Mouse (Mus musculus): ENCODE measurements at regions not wholly inside any gene's neighbourhood (a gene's known extent, or its start where the extent isn't known, plus 50 kb on each side); places are given as distances from the start of the nearest gene placed in this dataset.

GRCm38 (mm10) chr14:46067102-46067801 is 312.0 kb upstream of the Gm15217 start:
- peak; percentile 80 to 81 for DNase-seq
- intact Hi-C loops (cut with DNase I) = no loop called here

GRCm38 (mm10) chr14:46071244-46071643 is 308.0 kb upstream of the Gm15217 start:
- intact Hi-C loops (cut with DNase I) = no loop called here
- no peak for DNase-seq

- intact Hi-C loops (cut with DNase I) = no loop called here
- peak in 1 of 2 experiments; percentile 23 for DNase-seq
Measured at GRCm38 (mm10) chr14:46076738-46077137, 302.5 kb upstream of the Gm15217 start.

GRCm38 (mm10) chr14:46077406-46078131 is 301.6 kb upstream of the Gm15217 start:
- intact Hi-C loops (cut with DNase I) = no loop called here
- DNase-seq = no peak

GRCm38 (mm10) chr14:46082646-46083045 is 296.6 kb upstream of the Gm15217 start:
- no peak for DNase-seq
- intact Hi-C loops (cut with DNase I) = no loop called here

GRCm38 (mm10) chr14:46088968-46089691 is 290.1 kb upstream of the Gm15217 start:
- intact Hi-C loops (cut with DNase I) = no loop called here
- DNase-seq = peak; percentile 27 to 31

- intact Hi-C loops (cut with DNase I) = no loop called here
- DNase-seq = no peak
Measured at GRCm38 (mm10) chr14:46115950-46116349, 263.3 kb upstream of the Gm15217 start.

- no peak for DNase-seq
- intact Hi-C loops (cut with DNase I) = no loop called here
Measured at GRCm38 (mm10) chr14:46126541-46126940, 252.7 kb upstream of the Gm15217 start.

GRCm38 (mm10) chr14:46129762-46130161 is 249.5 kb upstream of the Gm15217 start:
- DNase-seq = no peak
- intact Hi-C loops (cut with DNase I) = no loop called here

GRCm38 (mm10) chr14:46144175-46144574 is 235.0 kb upstream of the Gm15217 start:
- peak; percentile 11 to 27 for DNase-seq
- intact Hi-C loops (cut with DNase I) = no loop called here

GRCm38 (mm10) chr14:46144707-46145106 is 234.5 kb upstream of the Gm15217 start:
- intact Hi-C loops (cut with DNase I) = no loop called here
- DNase-seq = peak; percentile 19 to 34

GRCm38 (mm10) chr14:46145584-46145983 is 233.6 kb upstream of the Gm15217 start:
- intact Hi-C loops (cut with DNase I) = no loop called here
- DNase-seq = no peak

GRCm38 (mm10) chr14:46149073-46149661 is 230.0 kb upstream of the Gm15217 start:
- intact Hi-C loops (cut with DNase I) = no loop called here
- no peak for DNase-seq

GRCm38 (mm10) chr14:46158741-46159140 is 220.5 kb upstream of the Gm15217 start:
- DNase-seq = no peak
- intact Hi-C loops (cut with DNase I) = no loop called here

- no peak for DNase-seq
- intact Hi-C loops (cut with DNase I) = no loop called here
Measured at GRCm38 (mm10) chr14:46172181-46172874, 206.9 kb upstream of the Gm15217 start.

- intact Hi-C loops (cut with DNase I) = no loop called here
- DNase-seq = no peak
Measured at GRCm38 (mm10) chr14:46172875-46173324, 206.3 kb upstream of the Gm15217 start.

GRCm38 (mm10) chr14:46174386-46174785 is 204.8 kb upstream of the Gm15217 start:
- intact Hi-C loops (cut with DNase I) = no loop called here

GRCm38 (mm10) chr14:46175291-46176216 is 203.7 kb upstream of the Gm15217 start:
- no peak for DNase-seq
- intact Hi-C loops (cut with DNase I) = no loop called here

More at GRCm38 (mm10) chr14:46174386-46174785, 204.8 kb upstream of the Gm15217 start:
- peak in 1 of 2 experiments; percentile 5 for DNase-seq

GRCm38 (mm10) chr14:46179024-46179423 is 200.2 kb upstream of the Gm15217 start:
- no peak for DNase-seq
- intact Hi-C loops (cut with DNase I) = no loop called here

Data from heart, postnatal 10 days (tissue).